Mouse (Mus musculus): ENCODE results near the gene Cdyl2.
A peak's percentile ranks its signal among the peaks of the same experiment; 100 is the strongest.

Gene Cdyl2

DNA sequence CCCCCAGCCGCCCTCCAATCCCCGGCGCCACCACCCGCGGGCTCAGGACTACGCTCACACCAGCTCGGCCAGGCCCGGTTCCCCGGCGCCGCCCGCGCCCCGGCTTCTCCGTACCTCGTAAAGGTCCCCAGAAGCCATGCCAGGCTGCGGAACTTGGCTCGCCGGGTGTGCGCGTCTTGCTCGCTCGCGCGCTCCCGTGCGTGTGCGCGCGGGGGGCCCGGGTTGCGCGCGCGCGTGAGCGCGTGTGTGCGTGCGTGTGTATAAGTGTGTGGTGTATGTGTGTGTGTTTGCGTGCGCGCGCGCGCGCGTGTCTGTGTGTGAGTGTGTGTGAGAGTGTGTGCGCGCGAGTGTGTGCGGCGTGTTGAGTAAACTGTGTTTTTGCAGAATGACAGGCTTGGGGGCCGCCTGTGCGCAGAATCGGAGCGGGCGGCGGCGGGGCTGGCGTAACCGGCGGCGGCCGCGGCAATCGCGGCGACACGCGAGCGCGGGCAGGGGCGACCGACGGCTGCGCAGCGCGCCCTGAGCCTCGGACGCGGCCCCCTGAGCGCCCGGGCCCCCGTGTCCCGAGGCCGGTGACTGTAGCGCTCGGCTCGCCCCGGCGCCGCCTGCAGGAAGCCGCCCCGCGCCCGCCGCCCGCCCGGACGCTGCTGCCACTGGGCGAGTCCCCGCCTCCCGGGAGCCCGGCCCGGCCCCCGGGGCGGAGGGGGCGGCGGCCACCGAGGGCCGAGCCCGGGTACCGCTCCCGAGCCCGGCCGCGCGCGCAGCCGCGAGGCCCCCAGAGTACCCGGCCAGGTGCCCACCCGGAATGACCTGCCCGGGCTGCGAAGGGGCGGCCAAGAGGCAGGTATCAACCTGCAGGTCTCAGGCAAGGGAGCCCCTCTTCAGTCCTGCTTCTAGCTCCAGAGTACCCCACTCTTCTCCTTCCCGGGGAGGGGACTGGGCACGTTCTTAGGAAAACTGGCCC, at the start of gene Cdyl2:
Cdyl2 (minus strand) TSS at position 308 of the 964 bp plus-strand sequence.
- DNase-seq (ENCODE audit: low spot score) = peak; percentile 70

DNA sequence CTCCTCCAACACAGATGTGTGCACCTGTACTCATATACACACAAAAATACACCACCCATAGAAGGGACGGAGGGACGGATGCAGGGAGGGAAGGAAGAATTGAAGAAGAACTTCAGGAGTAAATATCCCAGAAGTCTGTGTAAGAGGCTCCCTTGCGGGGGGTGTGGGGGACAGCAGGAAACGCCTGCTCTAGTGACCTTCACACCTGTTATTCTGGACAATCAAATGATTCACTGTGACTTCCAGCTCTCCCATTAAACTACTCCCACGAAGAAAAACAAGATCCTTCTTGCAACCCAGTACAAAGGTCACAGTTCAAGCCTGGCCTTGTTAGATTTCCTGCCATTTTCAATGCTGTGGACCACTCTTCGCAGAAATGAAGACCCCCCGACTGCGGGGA, 47.8 kb upstream of the Cdyl2 start:
- no peak for DNase-seq (ENCODE audit: low spot score)

DNA sequence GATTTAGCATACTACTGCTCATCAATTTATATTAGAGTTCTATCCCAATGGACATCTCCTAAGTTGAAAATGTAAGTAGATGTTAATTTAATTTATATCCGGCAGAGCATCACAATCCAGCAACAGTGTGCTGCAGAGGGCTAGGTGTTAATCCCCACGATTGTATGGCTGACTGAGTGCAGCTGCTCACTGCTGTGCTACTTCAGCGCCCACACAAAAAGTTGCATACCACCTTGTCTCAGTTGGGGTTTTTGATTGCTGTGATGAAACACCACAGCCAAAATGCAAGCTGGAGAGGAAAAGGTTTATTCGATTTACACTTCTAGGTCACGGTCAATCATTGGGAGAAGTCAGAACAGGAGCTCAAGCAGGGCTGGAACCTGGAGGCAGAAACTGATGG, 41.4 kb upstream of the Cdyl2 start:
- DNase-seq (ENCODE audit: low spot score) = no peak

DNA sequence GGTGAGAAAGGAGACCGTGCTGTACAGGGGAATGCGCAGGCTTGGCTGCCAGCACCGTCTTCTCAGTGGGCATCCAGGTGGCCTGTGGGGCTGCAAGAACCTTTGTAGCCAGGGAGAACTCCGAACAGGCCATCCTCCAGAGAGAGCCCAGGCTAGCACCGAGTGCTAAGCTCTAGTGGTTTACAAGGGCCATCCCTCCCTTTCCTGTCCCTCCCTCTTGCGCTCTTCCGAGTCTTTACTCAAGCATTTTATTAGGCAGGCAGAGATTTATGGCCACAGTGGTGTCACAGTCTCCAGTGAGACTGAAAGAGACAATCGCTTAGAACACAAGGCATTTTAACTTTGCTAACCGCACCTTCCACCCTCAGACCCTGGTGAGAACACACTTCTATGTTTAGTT, 39.9 kb upstream of the Cdyl2 start:
- DNase-seq (ENCODE audit: low spot score) = no peak

DNA sequence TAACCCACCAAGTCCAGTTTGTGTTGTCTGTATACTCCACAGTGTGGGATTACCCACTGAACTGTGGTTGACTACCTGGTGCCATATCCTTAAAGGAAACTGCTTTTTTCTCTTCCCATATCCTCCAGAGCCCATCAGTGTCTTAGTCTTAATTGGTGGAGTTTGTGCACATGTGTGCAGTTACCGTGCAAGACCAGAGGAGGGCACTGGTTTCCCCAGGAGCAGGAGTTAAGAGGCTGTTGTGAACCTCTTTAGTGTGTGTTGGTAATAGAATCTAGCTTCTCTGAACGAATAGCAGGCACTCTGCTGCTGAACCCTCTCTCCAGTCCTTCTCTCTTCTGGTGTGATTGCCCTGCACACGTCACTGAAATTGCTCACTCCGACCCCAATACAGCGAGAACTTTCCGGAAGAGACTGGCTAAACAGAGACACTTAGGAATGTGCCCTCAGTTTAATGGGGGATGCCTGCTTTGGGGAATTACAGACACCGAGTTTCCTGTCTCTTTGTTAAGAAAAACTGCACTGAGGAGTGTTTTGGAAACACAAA, 39.1 kb upstream of the Cdyl2 start:
- no peak for DNase-seq (ENCODE audit: low spot score)

DNA sequence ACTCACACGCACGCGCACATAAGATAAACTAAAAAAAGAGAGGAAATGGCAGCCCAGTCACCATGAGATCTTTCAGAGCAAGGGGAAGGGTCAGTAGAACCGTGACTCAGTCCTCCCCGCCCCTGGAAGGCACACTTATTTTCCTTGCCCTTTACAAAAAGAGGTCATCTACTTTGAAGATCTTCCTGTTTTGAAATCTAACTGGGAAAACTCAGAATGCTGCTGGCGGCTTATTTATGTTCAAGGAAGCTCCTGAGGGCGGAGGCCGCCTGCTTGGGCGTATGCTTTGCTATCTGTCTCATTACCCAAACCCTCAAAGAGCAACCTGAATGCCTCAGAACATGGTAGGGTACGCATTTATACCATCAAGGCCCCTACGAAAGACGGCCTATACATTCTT, 38.0 kb upstream of the Cdyl2 start:
- no peak for DNase-seq (ENCODE audit: low spot score)

DNA sequence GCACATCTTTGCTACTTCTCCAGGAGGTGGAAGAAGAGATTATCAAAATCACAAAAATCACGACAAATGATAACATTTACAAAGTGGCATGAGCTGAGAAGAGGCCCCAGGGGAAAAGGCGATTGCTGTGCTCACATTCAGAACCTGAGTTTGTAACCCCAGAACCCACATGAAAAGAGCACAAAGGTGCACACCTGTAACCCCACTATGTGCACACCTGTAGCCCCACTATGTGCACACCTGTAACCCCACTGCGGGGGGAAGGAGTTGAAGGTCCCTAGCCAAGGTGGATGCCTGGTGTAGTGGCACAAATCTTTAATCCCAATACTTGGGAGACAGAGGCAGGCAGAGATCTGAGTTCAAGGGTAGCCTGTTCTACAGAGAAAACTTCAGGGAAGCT, 23.4 kb upstream of the Cdyl2 start:
- DNase-seq (ENCODE audit: low spot score) = no peak

DNA sequence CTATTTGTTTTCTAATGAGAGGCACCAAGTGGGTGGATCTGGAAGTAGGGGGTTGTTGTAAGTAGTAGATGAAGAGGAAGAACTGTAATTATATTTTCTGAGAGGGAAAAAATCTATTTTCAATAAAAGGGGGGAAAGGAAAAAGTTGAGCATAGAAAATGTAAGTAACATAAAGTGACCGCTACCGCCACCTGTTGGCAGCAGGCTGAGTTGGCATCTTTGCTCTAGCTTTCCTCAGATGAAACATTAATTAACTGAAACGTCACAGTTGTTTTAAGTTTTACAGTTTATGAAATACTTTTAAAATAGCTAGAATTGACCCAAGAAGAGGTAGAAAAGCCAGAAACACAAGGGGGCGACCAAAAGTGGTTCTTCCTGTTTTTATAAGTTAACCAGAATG, 22.8 kb upstream of the Cdyl2 start:
- peak; percentile 18 for DNase-seq (ENCODE audit: low spot score)

DNA sequence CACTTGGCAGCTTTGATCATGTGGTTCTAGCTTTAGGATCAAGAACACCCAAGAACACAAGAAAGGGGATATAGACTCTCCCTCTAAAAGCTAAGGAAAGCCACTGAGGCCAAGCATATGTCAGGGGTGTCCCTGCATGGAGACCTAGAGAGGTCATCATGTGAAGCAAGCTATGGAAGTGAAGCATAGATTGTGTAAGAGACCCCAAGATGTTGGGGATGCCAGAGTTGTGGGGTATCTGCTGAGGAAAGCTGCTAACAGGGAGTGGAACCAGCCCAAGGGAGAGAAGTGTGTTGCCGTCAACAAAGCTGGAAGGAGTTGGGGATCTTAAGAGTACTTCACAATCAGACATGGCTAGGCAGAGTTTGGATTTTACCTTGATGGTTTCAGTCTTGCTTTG, 7.9 kb upstream of the Cdyl2 start:
- no peak for DNase-seq (ENCODE audit: low spot score)

DNA sequence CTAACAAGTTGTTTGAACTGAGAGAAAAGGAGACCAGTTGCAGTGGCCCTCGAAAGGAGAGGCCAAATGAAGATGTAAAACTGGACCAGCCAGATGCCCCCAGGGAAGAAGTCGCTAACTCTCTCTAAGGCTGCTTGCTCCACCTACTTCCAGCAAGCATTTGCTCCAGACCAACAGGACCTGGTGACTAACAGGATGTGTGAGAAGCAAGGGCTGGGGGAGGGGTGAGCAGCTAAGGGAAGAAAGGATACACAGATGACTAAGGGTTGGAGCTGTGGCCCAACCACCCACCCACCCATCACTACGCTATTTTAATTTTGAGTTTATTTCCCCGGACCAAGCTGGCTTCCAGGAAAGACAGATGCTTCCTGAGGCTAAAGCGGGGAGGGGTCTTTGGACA, 2.5 kb upstream of the Cdyl2 start:
- no peak for DNase-seq (ENCODE audit: low spot score)

DNA sequence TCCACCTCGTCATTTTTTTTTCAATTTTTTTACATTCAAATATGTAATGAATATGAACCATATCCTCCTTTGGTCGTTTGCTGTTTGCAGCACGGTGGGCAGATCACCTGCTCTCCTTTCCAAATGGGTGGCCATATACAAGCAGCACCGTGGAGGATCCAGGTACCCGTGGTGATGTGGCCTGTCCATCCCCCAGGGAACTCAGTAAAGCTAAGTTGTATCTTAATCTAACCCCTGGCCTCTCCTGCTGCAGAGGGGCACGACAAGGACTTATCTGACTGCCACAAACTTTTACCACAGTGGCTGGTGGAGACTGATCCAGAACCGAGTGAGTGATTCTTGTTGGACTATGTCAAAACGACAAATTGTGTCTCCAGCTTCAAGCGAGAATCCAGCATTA, 1.4 kb upstream of the Cdyl2 start:
- DNase-seq (ENCODE audit: low spot score) = no peak

DNA sequence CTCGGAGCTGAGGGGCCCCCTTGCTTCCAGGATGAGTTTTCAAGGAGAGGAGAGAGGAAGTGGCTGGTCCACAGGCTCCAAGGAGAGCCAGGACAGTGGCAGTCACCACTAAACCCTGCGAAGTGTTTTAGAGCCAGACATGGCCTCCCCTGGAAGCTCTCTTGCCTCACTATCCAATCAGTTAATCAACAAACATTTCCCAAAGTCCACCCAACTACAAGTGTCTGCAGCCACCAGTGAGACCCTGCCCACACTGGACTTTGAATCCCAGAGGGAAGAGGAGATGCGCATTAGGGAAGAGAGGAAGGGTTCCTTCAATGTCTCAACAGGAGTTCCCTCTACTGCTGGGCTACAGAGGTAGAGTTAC, 840 bp upstream of the Cdyl2 start:
- DNase-seq (ENCODE audit: low spot score) = no peak

DNA sequence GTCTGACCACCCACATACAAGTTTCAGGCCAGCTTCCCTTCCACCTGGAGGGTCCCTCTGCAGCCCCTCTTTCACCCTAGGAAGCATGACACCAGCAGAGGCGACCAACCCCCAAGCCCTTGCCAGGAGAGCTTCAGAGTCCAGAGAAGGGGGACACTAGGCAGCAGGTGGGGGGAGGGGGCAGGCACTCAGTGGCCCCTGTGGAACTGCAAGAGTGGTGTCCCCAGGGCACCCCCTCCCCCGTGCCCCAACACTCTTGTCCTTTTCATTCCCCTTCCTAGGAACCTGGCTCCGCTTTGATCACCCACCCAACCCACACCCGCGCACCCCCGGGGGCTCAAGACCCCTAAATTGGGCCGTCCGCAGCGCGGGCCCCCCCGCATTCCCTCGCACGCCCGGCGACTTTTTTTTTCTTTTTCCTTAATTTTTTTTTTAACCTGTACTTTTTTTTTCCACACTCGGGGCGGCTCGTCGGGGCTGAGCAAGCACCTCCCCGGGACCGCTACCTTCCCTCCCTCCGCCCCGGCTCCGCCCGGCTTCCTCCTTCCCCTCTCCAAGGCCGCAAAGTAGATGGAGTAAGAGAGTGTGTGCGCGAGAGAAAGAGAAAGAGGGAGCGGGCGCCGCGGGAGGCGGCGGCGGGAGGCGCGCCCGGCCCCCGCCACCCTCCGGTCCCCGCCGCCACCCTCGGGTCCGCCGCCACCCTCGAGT, 661 bp downstream of the Cdyl2 start:
- no peak for DNase-seq (ENCODE audit: low spot score)

DNA sequence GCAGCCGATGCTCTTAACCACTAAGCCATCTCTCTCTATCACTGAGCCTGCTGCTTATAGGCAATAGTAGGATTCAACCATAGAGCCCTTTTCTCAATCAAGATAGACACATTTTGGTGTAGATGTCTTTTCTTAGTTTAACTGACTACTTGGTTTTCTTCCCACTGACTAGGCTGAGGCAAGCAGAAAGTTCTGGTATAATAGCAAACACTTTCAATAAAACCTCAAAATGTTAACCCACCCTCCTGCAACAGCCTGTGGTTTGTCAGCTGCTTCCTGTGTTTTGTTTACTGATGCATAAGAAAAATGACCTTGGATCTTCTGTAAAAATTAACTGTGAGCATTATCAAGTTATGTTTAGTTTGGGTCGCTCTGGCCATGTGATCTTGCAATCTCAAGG, 11.3 kb downstream of the Cdyl2 start:
- DNase-seq (ENCODE audit: low spot score) = no peak

DNA sequence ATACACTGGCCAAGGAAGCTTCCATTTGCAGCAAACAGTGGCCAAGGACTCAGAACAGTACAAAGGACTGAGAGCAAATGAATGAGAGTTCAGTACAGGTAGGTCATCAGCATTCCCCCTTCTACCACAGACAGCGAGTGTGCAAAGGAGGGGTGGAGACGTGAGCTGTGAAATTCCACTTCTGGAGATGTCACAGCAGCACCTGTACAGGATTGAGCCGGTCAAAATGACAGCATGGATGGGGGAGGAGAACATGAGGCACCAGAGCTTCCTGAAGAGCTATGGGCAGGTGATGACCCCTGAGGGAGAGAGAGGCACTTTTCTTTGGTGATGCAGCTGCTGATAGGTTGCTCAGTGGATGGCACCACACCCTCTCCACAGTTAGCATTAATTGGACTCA, 25.3 kb downstream of the Cdyl2 start:
- DNase-seq (ENCODE audit: low spot score) = no peak

DNA sequence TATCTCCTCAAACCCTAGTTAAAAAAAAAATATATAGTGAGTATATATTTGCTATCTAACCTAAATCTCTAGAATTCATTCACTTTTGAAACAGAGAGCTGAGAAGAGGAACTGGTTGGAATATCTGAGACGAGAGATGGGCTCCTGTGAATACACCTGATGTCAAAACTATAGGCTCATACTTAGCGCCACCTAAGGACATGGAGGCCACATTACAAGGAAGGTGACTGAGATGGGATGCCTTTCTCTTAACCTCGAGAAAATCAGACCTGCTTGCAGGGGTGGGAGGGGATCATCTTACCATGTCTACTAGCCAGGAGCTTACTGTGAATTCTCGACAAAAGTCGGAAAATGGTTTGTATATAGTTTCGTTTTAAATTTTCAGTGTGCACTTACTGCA, 30.3 kb downstream of the Cdyl2 start:
- no peak for DNase-seq (ENCODE audit: low spot score)

DNA sequence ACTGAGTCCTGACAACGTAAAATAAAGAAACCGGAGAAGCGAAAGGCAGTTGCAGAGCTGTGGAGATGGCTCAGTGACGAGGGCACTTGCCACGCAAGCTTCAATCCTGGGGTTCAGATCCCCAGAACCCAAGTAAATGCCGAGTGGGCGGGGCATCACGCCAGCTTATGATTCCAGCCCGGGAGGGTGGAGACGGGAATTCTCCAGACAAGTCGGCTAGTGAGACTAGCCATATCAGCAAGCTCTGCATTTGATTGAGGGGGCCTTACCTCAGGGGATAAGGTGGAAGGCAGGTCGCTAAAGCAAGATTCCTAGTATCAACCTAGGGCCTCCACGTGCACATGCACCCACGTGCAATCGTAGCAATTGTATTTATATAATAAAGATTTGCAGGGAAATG, 39.9 kb downstream of the Cdyl2 start:
- DNase-seq (ENCODE audit: low spot score) = no peak

DNA sequence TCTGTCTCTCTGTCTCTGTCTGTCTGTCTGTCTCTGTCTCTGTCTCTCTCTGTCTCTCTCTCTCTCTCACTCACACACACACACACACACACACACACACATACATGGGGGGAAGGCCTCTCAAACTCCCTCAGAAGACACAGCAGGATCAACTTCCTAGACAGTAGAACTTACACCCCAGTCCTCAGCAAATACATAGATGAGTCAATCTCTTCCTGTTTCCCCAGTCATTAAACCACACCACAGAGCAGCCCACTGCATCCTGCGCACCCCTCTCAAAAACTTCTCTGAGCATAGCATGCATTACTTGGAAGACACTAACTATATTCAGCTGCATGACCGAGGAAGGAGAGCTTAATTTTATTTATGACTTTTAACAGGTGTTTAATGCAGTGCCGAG, 43.0 kb downstream of the Cdyl2 start:
- no peak for DNase-seq (ENCODE audit: low spot score)

DNA sequence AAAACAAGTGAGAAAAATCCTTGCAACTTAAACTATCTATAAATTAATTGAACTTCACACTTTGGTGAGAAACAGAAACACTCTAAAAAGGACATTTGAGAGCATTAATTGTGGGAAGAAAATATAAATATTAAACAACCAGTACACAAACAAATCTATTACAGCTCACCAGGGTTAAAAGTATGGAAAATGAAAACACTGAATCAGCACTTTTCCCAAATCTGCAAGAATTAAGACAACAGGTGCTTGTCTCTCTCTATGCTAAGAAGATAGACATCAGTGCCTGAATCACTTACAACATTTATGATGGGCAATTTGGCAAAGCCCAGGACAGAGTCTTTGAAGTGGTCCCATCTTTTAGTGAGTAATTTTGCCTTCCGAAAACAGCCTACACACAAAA, 56.6 kb downstream of the Cdyl2 start:
- DNase-seq (ENCODE audit: low spot score) = no peak

DNA sequence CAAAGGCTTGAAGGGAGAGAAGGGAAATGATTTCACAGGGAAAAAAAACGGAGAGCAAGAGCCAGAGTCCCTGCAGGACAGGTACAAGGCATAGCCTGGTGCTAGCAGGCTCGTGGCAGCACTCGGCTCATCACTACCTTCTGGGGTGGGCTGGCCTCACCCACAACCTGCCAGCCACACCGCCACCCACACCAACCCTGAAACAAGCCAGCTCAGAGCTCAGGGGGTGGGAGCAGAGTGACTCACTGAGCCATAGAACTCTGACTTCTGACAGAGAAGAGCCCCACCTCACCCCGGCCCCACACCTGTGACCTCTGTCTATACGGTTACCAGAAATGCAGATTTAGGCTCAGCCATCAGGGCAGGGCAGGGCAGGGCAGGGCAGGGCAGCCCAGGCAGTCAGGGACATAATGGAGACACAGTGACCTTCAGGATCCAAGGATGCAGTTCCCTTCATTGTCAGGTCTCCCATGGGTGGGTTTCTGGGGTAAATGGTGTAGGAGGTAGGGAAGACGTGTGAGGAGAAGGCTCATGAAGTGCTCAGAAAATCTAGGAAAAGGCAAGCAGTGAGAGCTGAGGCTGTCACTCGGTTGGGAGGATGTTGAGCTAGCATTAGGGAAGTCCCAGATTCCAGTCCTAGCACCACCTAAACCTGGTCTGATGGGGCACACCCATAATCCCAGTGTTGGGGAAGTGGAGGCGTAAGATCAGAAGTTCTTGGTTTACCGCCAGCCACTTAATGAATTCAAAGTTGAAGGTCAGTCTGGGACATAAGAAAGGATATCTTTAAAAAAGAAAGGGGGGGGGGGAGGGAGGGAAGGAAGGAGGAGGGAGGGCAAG, 58.6 kb downstream of the Cdyl2 start:
- no peak for DNase-seq (ENCODE audit: low spot score)

DNA sequence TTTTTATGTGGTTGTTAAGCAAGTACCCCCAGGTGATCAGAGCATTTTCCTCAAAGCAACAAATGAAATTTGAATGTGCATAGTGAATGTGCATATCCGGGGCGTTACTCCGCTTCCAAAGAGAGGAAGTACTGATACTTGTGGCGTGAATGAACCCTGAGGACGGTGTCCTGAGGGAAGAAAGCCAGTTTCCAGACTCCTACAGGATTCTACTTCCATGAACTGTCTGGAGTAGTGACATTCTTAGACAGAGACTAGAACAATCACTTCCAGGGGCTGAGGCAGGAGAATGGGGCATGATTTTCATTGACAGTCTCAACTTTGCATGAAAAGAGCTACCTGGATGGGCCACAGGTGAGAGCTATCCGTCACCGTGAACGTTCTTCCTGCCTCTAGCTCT, 59.3 kb downstream of the Cdyl2 start:
- no peak for DNase-seq (ENCODE audit: low spot score)

DNA sequence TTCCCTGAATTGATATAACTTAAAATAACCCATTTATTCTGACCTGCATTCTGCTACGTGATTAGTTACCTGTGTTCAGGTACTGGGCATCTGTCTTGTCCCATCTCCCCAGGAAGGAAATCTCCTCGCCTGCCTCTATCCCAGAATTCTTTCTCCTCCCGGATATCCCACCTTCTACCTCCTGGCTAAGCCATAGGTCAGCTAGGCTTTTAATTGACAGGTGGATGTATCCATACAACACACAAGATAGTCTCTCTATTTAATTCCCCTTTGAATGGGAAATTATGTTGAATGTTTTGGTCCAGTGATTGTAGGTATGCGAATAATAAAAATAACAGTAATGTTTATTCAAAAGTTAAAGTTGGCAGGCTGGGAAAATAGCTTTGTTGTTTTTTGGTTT, 59.7 kb downstream of the Cdyl2 start:
- DNase-seq (ENCODE audit: low spot score) = no peak
